Mouse (Mus musculus): ENCODE measurements around the gene Mesp1. TPM values are rescaled to one million over a fixed set of nuclear protein-coding genes. Genes with fewer than 3 reads are reported as not detected.

The Mesp1 gene
- 0.30 and 0.70 TPM in 2 replicates for polyA plus RNA-seq (2012; rRNA removed)

GRCm38 (mm10) chr7:79793688-79794087, at the start of gene Mesp1:
Gene Mesp1 (minus strand): TSS chr7:79793788.

GRCm38 (mm10) chr7:79810611-79811506, 17.3 kb upstream of the Mesp1 start, which contains the start of gene Mesp2:
Gene Mesp2 (plus strand): TSS chr7:79810727.

GRCm38 (mm10) chr7:79742659-79743536, 50.7 kb downstream of the Mesp1 start, which contains the start of the genes Pex11a and Wdr93:
Gene Pex11a (minus strand): TSS chr7:79743131.
Gene Wdr93 (plus strand): TSS chr7:79743163.

Other genes with a start within 250 kb of the Mesp1 start
- 2.8 and 3.4 TPM in 2 replicates for gene Rhcg, start 176.1 kb downstream of the Mesp1 start, polyA plus RNA-seq (2012; rRNA removed)
- 1.1 TPM in 2 replicates for gene Ticrr, start 133.6 kb downstream of the Mesp1 start, polyA plus RNA-seq (2012; rRNA removed)
- gene Kif7, start 78.1 kb downstream of the Mesp1 start, polyA plus RNA-seq (2012; rRNA removed), result 4.0 and 4.1 TPM in 2 replicates
- 0.14 and 0.23 TPM in 2 replicates for gene Plin1, start 60.9 kb downstream of the Mesp1 start, polyA plus RNA-seq (2012; rRNA removed)
- gene Pex11a, start 50.7 kb downstream of the Mesp1 start, polyA plus RNA-seq (2012; rRNA removed), result 13.6 and 13.8 TPM in 2 replicates
- gene Wdr93, start 50.6 kb downstream of the Mesp1 start, polyA plus RNA-seq (2012; rRNA removed), result 0.19 and 0.32 TPM in 2 replicates
- gene Mesp2, start 16.9 kb upstream of the Mesp1 start, polyA plus RNA-seq (2012; rRNA removed), result 1.6 and 2.0 TPM in 2 replicates
- gene Anpep, start 67.3 kb upstream of the Mesp1 start, polyA plus RNA-seq (2012; rRNA removed), result 5.9 and 7.0 TPM in 2 replicates
- gene Ap3s2, start 126.9 kb upstream of the Mesp1 start, polyA plus RNA-seq (2012; rRNA removed), result 47.0 and 47.6 TPM in 2 replicates
- 10.1 and 10.5 TPM in 2 replicates for gene Arpin, start 141.6 kb upstream of the Mesp1 start, polyA plus RNA-seq (2012; rRNA removed)
- 20.0 and 24.3 TPM in 2 replicates for gene Zfp710, start 231.0 kb upstream of the Mesp1 start, polyA plus RNA-seq (2012; rRNA removed)